In the genomic region with DNA sequence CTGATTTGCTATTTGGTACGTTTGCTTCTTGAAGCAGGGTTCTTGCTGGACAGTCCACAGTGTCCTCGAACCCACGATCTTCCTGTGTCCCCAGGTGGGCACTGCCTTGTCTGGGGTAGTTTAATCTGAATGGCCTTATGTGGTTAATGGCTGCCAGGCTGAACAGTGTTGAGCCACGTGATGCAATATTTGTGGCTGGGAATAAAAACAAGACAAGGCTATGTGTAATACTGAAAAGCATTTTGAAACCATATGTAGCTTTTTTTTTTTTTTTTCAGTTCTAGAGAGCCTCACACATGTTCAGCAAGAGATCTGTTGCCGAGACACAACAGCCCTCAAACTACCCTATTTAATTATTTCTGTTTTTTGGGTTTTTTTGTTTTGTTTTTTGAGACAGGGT, we compare ENCODE assay signal across 10 mouse cellular contexts. TPM values are rescaled to one million over a fixed set of nuclear protein-coding genes. Genes with fewer than 3 reads are reported as not detected.
A peak's percentile ranks its signal among the peaks of the same experiment; 100 is the strongest.
DNase-seq lines count a peak whose midpoint lies in the region; ATAC-seq lines count a peak whose summit lies in the region.
"Had no signal": no experiment of that assay in that cellular context is flagged by ENCODE, and none has a peak within 500 bp of the region (broad histone marks: within the 10 kb centered on the region; RNA-seq: fewer than 3 reads in every experiment).

No protein-coding gene starts in this region.

- DNase-seq in 3134 (ENCODE audit: extremely low read depth, insufficient read length, low spot score) (peak; percentile 66), 3T3-L1 (ENCODE audit: low read depth, low spot score) (peak; percentile 91), NIH3T3 (ENCODE audit: low read depth) (peak; percentile 87)
- DNase-seq in thymus, postnatal 36 days, result no peak
- no peak for DNase-seq in gastrocnemius, postnatal 25 days

- peak; percentile 51; the same call in 1 of the 2 replicates for ATAC-seq in megakaryocyte, adult 5-6 weeks (ENCODE audit: poor library complexity, severe bottlenecking)
- no peak for ATAC-seq in frontal cortex, adult (ENCODE audit: low TSS enrichment)

RNA-seq across cellular contexts. Expression of gene Gm10382, which starts 21.0 kb away (rescaled TPM):
- total RNA-seq in megakaryocyte, adult 5-6 weeks (2015), result not detected in 2 replicates
- 0.11 TPM in 1 of 2 replicates, not detected in the other for total RNA-seq in megakaryocyte, adult 5-6 weeks (2017)
- total RNA-seq in gastrocnemius, postnatal 25 days (2021), result not detected
- total RNA-seq: adrenal gland, postnatal 25 days; G1E; hindbrain, postnatal 0 days had no signal

RNA-seq across cellular contexts. Expression of gene Ubc, which starts 21.8 kb away (rescaled TPM):
- 260 and 265 TPM in 2 replicates for total RNA-seq in megakaryocyte, adult 5-6 weeks (2015)
- 355 and 414 TPM in 2 replicates for total RNA-seq in megakaryocyte, adult 5-6 weeks (2017)
- 1,000 to 10,000 TPM in 1 of 2 experiments, 100 to 1,000 TPM in 1; 606 to 1,413 TPM for total RNA-seq in gastrocnemius, postnatal 25 days (2021)

RNA-seq across cellular contexts. Expression of gene Scarb1, which starts 27.3 kb away (rescaled TPM):
- total RNA-seq in megakaryocyte, adult 5-6 weeks (2015), result 88.7 and 92.9 TPM in 2 replicates
- 86.3 and 88.2 TPM in 2 replicates for total RNA-seq in megakaryocyte, adult 5-6 weeks (2017)
- total RNA-seq in gastrocnemius, postnatal 25 days (2021), result 10 to 100 TPM; 11.7 to 25.2 TPM

Comparison
In these comparisons a context has a peak if more than half of its experiments do, and no peak if none do; other contexts are left out.
1. DNase-seq: peak in 3134 (single experiment), 3T3-L1 (single experiment) and NIH3T3 (single experiment); none in thymus, postnatal 36 days (0 of 2) and gastrocnemius, postnatal 25 days (single experiment).